Mouse (Mus musculus): ENCODE data around the gene Capza1. TPM values are rescaled to one million over a fixed set of nuclear protein-coding genes. Genes with fewer than 3 reads are reported as not detected.
"Not testable (repeated sequence)": the region's sequence is repeated elsewhere in the genome, so short reads cannot be mapped to it uniquely, and the experiment has no call there.

The Capza1 gene
- total RNA-seq, 1 experiment from 2014 or later: 105 TPM

DNA sequence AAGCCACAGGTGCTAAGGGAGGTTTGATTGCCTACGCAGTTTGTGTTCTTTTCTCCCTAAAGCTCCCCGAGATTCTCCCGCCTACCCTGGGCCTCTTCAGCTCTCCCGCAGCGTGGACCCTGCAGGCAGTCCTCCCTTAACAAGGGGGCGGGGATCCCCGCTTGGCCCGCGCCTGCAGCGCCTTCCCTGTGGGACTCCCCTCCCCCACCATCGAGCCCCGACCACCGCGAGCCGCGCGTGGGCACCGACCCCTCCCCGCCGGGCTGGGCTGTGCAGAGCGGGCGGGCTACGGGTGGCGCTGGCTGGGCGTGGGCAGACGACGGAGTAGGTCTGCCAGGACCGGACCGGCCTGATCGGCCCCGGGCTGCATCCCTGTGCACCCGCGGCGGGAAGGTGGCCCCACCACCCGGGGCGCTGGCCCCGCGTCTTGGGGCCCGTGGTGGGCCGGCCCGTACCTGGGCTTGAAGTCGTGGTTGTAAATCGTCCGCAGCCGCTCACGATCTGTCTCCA lies 46.8 kb downstream of the Capza1 start:
- DNase-seq: peak; percentile 81

DNA sequence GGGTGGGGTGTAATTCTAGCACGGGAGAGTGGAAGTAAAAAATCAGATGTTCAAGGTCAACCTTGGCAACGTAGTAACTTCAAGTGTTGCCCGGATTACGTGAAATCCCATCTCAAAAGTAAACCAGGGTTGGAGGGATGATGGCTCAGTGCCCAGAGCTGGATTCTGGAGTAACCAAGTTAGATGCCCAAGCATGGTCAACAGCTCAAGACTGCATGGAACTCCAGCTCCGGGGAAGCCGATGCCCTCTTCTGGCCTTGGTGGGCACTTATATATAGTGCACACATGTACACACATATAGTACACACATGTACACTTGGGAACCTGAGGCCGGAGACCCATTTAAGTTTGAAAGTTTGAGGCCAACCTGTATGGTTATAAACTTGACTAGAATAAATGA lies 48.2 kb downstream of the Capza1 start:
- peak; percentile 21 for DNase-seq

DNA sequence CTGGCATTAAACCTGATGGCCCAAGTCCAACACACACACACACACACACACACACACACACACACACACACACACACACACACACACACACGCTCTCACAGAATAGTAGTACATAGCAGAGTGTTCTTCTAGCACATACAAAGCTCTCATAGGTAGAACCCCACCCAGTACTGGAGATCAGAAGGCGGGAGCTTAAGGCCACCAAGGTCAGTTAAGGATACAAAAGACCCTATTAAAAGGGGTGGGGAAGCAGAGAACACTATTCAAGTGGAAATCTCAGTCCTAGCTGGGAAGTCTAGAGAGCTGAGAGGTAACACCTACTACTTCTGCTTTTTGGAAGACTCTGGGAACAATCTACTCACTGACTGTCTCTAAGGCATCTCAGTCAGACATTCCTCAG lies 49.0 kb downstream of the Capza1 start:
- DNase-seq: no peak

DNA sequence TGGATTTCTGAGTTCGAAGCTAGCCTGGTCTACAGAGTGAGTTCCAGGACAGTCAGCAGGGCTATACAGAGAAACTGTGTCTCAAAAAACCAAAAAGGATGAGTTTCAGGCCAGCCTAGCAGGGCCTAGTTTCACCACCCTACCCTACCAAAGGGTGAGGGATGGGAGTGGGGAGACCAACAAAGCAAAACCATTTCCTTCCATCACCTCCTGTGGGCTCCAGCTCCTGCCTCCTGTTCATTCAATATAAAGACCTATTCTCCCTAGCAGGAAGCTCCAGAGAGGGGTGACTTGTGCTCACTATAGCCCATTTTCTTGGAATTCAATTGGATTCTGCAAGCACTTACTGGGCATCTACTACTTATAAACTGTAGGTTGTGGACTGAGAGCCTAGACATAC lies 49.6 kb downstream of the Capza1 start:
- no peak for DNase-seq

DNA sequence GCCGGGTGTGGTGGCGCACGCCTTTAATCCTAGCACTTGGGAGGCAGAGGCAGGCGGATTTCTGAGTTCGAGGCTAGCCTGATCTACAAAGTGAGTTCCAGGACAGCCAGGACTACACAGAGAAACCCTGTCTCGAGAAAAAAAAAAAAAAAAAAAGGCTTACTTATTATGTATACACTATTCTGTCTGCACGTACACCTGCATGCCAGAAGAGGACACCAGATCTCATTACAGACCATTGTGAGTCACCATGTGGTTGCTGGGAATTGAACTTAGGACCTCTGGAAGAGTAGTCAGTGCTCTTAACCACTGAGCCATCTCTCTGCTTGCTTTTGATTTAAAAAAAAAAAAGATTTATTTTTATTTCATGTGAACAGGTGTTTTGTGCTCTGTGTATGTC lies 51.1 kb downstream of the Capza1 start:
- DNase-seq: not testable (repeated sequence)

DNA sequence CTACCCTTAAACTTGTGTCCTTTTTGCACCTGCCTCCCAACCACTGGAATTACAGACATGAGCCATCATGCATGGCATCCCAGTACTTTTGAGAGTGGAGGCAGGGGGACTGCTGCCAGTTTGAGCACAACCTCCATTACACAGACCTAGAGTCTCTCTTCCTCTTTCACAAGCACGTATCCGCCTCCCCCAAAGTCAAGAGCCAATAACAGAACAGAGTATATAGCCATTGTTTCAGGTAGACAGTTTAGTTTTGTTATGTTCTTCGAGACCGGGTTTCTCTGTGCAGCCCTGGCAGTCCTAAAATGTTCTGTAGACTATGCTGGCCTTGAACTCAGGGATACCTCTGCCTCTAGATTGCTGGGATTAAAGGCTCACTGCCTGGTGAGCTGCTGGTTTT lies 52.1 kb downstream of the Capza1 start:
- DNase-seq: no peak

DNA sequence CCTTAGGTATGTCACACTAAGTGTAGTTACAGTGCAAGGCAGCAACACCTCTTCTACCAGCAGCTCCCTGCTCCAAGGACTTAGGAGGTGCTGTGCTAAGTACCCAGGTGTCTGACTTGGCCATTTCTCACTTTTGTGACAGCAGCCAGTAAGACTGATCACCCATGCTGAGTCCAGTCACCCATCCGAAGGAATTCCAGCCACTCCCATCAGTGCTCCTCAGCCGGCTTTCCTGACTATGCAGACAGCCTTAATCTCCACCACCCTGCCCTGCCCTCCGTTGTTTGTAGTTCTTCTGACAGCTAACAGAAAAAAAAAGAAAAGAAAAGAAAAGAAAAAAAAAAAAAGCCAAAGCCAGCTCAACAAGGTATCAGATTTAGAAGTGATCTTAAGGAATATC lies 52.6 kb downstream of the Capza1 start:
- no peak for DNase-seq

DNA sequence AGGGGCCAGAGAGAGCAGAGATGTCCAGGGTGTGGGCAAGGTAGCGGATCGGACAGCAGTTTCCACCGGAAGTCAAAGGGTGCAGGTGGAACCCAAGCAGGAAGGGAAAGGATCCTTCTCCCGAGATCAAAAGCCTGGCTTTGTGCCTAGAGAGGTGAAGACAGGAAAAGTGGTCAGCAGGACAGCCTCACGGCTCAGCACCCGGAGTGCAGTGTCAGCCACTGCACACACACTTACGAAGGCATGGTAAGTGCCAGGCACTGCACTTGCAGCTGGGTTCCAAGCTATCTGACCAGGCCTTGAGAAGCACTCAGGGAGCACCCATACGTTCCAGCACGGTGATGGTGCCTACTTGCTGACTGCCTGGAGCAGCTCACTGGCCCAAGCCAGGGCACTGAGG lies 58.8 kb downstream of the Capza1 start:
- no peak for DNase-seq

DNA sequence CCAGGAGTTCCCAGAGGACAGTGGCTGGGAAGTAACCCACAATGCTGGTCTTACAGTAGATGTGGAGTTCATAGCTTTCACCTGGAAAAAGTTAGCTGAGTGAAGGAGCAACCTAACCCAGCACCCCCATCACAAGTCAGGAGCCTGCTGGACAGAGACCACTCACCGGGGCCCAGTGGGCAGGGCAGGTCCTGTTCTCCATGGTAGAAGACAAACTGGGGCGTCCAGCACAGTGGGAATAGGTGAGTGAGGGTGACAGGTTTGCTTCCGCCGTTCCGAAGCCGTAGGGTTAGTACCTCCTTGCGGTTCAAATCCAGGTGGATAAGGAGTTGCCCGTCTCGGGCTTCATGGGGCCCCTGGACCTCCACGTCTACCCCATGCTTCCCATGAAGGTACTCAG lies 60.0 kb downstream of the Capza1 start:
- DNase-seq: no peak

DNA sequence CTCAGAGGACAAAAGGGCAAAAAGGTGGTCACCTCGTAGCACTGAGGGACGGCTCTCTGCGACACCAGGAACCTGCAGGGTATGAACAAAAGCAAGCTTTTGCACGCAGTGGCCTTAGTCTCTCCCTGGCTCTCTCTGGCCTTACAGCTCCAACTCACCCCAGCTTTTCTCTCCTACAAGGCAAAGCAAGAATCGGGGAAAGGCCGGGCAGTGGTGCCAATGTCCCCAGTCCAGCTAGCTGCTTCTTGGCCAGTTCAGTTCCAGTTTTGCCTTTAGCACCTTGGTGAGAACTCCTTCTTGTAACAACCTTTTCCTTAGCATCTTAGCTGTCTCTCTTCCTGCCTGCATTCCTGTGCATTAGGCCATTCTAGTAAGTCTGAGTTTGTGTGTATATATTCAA lies 62.8 kb downstream of the Capza1 start:
- no peak for DNase-seq

DNA sequence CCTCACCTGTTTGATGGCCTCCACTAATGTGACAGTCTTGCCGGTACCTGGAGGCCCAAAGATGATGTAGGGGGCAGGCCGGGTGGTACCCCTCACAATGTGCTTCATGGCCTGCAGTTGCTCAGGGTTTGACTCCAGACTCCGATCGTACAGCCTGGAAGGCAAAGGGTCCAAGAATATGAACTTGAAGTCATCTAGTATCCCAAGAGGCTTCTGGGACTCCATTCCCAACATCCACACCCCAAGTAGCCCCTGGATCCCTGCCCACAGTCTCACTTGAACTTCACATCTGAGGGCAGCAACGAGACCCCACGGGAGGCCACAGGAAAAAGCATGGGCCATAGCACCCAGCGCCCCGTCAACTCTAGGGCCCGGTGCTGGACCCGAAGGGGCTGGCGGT lies 63.6 kb downstream of the Capza1 start:
- no peak for DNase-seq

DNA sequence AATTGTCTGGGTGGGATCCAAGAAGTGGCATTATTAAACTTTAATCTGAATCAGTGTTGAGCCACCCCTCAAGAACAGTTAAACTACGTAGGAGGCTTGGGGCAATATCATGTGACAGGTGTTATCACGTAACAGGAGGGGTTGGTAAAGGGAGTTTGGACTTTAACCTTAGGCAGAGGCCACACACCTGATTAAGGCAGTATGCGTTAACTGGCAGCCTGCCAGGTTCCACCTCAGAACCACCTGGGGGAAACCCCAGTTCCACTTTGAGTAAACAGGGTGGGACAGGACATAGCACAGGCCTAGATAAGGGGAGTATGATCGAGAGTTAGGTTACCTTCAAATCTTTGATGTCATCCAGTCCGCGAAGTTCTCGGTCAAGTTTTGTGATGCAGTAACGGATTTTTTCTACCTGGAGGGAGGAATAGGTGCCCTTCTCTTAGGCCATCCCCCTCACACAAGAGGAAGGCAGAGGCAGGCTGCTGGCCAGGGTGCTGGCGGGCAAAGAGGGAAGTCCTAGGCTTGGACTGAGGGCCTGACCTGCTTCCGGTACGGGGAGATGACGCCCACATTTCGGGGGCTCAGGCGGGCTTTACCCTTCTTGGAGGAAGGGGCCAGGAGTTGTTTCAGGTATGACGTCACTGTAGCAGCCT lies 67.7 kb downstream of the Capza1 start:
- no peak for DNase-seq

DNA sequence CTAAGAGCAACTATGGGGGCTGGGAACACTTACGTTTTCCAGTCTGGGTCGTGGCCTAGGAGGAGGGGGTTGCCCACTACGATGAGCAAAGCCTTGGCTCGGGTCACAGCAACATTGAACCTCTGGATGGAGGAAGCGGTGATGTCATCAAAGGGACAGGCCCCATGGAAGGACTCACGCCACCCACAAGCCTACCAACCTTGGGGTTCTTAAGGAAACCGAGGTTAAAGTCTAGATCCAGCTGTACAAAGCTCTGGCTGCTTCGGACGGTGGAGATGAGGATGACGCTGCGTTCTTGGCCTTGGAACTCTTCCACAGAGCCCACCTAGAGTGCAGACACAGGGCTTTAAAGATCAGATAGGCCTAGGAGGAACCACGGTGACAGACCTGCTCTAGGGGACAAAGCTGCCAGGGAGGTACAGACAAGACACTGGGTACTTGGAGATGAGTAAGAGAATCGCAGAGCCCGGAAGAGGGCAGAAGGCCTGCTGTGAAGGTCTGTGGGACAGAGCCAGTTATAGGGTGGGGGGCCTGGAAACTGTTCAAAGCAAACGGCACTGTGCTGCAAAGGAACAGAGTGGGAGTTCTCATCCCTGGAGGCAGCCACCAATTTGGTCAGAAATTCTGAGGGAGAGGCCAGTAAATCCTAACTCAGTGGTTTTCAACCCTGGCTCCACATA lies 68.5 kb downstream of the Capza1 start:
- DNase-seq: peak; percentile 64

DNA sequence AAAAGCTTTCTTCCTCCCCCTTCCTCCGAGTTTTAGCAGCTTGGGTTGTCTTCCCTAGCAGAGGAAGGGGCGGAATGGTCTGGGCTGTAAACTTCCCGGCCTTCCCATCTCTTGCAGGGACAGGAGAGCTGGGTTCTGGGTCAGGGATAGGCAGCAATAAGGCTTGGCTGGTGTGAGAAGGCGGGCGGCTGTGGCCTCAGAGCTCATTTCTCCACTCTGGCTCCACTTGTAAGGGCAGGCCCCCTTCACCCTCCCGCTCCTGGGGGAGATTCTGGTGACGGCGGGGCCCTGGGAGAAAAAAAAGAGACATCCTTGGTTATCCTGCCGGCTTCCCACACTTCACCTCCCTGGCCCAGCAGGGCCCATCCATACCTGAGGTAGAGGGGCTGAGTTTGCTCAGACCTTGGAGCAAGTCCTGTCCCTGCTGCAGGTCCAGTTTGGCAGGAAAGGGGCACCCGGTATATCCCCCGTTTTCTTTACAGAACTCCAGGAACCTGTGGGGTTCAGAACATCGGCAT lies 69.3 kb downstream of the Capza1 start:
- no peak for DNase-seq

DNA sequence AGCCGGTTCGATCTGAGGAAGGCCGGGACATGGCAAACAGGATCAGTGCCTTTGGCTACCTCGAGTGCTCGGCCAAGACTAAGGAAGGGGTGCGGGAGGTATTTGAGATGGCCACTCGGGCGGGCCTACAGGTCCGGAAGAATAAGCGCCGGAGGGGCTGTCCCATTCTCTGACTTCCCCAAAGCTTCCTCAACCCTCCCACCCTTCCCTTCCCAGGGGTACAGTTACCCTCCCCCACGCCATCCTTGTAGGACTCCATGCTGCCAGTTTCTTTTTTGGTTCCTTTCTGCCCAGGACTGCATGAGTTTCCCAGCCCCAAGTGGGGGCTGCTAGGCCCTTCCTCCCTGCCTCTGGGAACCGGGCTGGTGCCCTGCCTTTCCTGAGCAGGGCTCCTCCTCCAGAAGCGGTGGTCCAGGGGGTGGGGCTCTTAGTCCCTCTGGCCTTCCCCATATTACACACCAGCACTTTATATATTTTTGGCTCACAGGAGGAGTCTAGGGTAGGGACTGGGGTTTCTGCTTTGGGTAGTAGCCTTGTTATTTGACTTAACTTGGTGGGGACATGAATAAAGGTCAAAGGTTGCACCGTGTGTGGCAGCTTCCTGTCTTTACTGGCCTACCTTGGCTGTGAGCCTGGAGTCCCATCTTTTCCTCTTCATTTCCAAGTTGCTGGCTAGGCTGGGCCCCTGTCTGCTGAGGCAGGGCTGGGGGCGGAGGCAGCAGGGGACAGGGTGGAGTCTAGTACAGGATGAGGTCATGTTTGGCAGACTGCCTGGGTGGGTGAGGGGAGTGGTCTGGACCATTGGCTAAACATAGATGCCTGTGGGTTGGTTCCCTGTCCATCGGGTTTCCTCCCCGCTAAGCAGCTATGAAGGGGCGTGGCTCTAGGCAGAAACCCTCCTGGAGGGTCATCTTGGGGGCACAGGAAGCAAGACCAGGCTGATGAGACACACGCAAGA lies 70.2 kb downstream of the Capza1 start:
- DNase-seq: peak; percentile 96

DNA sequence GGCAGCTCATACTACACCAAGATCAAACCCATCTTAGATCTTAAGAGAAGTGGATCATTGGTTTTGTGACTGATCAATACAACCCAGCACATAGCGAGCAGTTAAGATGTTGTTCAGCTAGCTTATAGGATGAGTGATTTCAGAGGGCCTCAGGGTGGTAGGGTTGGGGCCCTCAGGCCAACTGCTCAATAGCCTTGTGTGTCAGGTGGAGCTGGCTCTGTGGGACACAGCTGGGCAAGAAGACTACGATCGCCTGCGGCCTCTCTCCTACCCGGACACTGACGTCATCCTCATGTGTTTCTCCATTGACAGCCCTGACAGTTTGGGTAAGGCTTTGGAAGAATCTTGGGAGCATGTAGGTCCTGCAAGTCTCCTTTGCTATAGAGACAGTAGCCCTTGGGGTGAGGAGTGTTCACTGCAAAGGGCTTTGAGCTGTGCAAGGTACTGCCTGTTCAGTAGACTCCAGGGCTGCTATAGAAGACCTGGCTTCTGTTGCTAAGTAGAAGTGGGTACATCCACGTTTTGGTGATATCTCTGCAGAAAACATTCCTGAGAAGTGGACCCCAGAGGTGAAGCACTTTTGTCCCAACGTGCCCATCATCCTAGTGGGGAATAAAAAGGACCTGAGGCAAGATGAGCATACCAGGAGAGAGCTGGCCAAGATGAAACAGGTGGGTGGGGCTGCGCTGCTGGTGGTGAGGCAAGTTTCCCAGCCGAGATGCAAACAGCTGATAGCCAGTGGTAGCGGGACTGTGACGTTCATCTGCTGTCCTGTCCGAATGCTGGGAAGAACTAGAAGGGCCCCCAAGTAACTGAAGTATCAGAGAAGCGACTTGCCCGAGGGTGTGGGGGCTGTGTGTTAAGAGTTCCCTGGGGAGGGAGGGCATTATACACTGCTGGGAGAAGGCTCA lies 71.7 kb downstream of the Capza1 start:
- no peak for DNase-seq

DNA sequence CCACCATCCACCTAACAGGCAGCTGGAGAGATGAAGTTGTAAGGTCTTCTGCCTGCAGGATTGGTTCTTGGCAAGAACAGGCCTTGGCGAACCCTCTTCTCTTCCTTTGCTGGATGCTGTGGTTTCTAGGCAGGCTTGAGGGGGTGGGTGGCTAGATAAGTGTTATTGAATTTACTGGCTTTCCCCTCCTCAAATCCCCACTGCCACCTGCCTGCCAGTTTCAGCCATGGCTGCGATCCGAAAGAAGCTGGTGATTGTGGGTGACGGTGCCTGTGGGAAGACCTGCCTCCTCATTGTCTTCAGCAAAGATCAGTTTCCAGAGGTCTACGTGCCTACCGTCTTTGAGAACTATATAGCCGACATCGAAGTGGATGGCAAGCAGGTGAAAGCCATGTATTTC lies 72.6 kb downstream of the Capza1 start:
- no peak for DNase-seq

DNA sequence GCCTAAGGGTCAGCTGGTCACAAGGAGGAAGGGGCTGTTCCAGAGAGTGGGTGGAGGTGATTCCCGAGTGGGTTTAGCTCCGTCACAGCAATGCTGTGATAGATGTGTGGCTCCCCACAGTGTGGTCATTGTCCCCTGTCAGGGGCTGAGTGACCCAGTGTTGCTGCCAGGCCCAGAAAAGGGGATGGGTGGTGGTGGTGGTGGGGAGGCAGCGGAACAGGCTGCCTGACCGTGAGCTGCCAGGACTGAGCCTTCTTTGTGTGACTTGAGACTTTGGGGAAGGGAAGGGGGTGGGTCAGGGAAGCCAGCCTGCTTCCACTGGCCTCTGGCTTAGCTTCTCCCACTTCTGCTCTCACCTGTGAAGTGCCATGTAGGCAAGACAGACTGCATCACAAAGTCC lies 73.3 kb downstream of the Capza1 start:
- DNase-seq: peak; percentile 25

DNA sequence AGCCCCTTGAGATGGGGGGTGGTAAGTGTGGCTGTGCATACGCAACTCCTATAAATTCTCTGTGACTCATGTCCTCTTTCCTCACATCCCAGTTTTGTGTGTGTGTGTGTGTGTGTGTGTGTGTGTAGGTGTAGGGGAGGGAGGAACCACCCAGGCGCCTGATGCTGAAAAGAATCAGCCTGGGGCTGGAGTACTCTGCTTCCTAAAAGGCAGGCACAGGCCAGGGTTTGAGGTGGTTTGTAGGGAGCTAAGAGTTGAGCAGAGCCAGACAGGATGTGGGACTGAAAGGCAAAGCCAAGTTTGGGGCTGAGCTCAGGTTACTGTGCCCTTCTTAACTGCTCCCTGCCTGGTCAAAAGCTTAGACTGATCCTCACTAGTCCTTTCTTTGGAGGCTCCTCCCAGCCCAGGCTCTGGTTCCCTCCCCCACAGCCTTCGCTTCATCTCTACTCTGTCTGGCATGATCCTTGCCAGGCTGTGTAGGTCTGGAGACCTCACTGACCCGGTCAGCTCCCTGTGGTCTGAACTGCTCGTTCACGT lies 73.8 kb downstream of the Capza1 start:
- DNase-seq: peak; percentile 62

DNA sequence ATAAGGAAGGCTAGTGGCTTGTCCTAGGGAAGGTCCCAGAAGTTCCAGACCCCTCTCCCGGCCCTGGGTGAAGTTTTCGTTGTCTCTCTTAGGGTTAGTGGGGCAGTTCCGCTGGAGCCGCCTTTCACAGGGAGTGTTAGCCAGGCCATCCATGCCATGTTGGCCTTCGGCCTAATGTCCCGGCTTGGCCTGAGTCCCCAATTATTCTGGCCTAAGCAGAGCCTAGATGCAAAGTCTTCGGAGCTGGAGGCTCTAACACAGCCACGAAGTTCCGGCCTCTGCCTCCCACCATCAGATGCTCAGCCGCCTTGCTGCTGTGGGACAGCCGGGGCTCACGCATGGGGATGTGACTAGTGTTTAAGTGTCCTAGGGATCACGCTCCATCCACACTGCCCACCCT lies 74.5 kb downstream of the Capza1 start:
- DNase-seq: peak; percentile 74

DNA sequence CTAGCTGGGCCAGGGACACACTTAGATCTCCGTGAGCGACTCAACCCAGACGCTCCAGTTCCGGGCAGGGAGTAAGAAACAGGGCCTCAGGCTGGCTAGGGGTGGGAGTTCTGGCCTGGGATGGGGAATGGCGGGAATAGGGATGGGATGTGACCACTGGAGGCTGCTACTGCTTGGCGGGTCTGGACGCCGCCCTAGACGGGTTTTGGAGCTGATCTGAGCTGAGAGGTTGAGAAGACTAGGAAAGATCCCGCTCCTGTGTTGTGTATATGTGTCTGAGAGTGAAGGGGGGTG lies 75.0 kb downstream of the Capza1 start:
- no peak for DNase-seq
